Mouse (Mus musculus) stomach, embryonic 16.5 days (tissue): ENCODE data around the gene Arhgdia. TPM values are rescaled to one million over a fixed set of nuclear protein-coding genes. Genes with fewer than 3 reads are reported as not detected.

Experiments
- ATAC-seq: fragments of 200-750 bp; cut with Nextera tagmentation; 2 replicates; pipeline ENCODE4 v1.8.0; 2017; ENCODE audit warnings: moderate number of reproducible peaks, moderate TSS enrichment; ENCODE audit not compliant: insufficient read depth, low FRiP score
- H3K27ac ChIP-seq: fragments of 300-500 bp; sonication (generic); 2 replicates; pipeline ENCODE4 v1.5.1; 2014; ENCODE audit warnings: low read length
- H3K27me3 ChIP-seq: fragments of 300-500 bp; sonication (generic); 2 replicates; pipeline ENCODE4 v1.6.1; 2014; ENCODE audit warnings: low read length, control low read depth, mixed read lengths; ENCODE audit not compliant: control insufficient read depth, insufficient read depth
- H3K36me3 ChIP-seq: fragments of 300-500 bp; sonication (generic); 2 replicates; pipeline ENCODE4 v1.6.1; 2014; ENCODE audit warnings: low read length; ENCODE audit not compliant: control insufficient read depth, insufficient read depth
- H3K4me1 ChIP-seq: fragments of 300-500 bp; sonication (generic); 2 replicates; pipeline ENCODE4 v1.6.1; 2014; ENCODE audit warnings: low read length, control low read depth, mixed read lengths; ENCODE audit not compliant: control insufficient read depth, insufficient read depth
- H3K4me2 ChIP-seq: fragments of 300-500 bp; sonication (generic); 2 replicates; pipeline ENCODE4 v1.6.1; 2014; ENCODE audit warnings: low read depth, low read length, mixed read lengths
- H3K4me3 ChIP-seq: fragments of 300-500 bp; sonication (generic); replicated peaks from 2 replicates; pipeline ENCODE4 v1.5.1; 2014; ENCODE audit warnings: mild to moderate bottlenecking, low read length
- H3K9ac ChIP-seq: fragments of 300-500 bp; sonication (generic); 2 replicates; pipeline ENCODE4 v1.6.1; 2014; ENCODE audit warnings: low read length
- H3K9me3 ChIP-seq: fragments of 300-500 bp; sonication (generic); replicated peaks from 2 replicates; pipeline ENCODE4 v1.6.1; 2016; ENCODE audit warnings: low read length, control low read depth; ENCODE audit not compliant: control insufficient read depth
- WGBS: fragments of 180-500 bp; shearing (Covaris S2); extraction: QIAGEN DNeasy Blood & Tissue Kit; methylation state at CpG from one replicate; pipeline ENCODE4 v1.1.7; 2014; 5-methylcytosine and 5-hydroxymethylcytosine counted together
- polyA plus RNA-seq: library from polyadenylated mRNA; unstranded; fragments of >200 nt; fragmentation: Nextera tagmentation; extraction: Ambion mirVana; gene quantifications from 2 replicates; pipeline ENCODE4 v1.2.1, GENCODE M21; 2015

Arhgdia gene
- 543 and 584 TPM in 2 replicates for polyA plus RNA-seq

DNA sequence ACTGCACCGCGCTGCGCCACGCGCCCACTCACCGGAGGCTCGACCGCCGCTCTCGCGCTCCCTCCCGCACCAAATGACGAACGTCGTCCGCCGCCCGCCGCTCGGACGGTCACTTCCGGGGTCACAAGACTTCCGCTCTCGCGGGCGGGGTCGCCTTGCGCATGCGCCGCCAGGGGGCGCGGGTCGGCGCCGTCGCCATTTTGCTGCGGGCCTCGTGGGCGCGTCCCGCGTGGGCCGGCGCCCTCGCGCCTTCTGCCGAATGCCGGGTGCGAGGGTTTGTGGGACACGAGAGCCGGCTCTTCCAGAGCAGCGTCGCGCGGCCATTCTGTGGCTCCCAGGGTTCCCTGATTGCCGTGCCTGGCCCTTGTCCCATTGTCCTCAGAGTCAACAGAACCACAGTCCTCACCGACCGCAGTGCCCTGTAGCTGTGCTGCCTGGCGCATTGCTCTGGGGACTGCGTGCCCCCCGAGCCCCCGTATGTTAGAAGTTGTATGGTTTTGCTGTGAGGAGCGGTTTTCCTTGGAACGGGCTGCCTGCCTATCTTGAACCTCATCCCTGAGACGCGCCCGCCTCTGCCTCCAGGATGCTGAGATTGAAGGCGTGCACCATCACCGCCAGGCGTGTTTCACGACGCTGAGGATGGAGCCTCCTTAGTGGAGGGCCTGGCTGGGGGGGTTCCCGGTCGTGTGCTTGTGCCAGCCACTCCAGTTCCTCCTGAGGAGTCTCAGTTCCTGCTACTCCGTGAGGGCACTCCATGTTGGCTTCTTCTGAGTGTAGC, at the start of gene Arhgdia:
Gene Arhgdia (minus strand): TSS at position 135 of the 778 bp plus-strand sequence.
- 3% methylated on average over 72 of the region's 75 CpGs for WGBS
- peak; percentile 61 for ATAC-seq

DNA sequence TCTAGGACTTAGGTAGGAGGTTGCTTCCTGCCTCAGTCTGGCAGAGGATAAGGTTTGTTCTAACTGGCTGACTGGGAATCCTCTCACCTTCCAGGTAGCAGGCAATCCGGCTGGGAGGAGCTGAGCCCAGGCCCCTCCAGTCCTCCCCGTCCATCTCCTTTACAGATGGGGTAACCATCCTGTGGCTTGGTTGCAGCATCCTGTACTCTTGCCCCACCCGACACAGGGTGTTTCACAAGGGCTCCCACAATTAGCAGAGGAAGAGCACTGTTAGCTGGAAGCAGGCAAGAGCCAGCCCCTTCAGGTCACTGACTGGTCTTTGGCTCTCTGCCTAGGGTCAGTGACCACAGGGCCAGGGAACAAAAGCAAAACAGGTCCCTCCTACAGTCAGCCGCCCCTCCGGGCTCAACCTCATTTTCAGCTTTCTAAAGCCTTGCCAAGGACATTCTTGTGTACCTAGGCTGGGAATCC, 49.0 kb upstream of the Arhgdia start:
- ATAC-seq: no peak
- H3K36me3 ChIP-seq: peaks cover 5% of the 10 kb centered on the region; the same call in 1 of the 2 replicates
- H3K27ac ChIP-seq: peak overlapping the region; percentile 96
- WGBS: 38% methylated on average over 5 of the region's 5 CpGs
- no peaks in the 10 kb centered on the region for H3K27me3 ChIP-seq
- peak overlapping the region; percentile 32 for H3K4me3 ChIP-seq
- no peaks in the 10 kb centered on the region for H3K9me3 ChIP-seq
- peak overlapping the region; percentile 42 for H3K4me2 ChIP-seq
- peak overlapping the region; percentile 67 for H3K9ac ChIP-seq
- peaks cover 40% of the 10 kb centered on the region for H3K4me1 ChIP-seq

More for the DNA sequence above, at the start of gene Arhgdia:
- H3K27ac ChIP-seq: peak within 1 kb of the TSS; percentile 94
- no peaks in the 10 kb centered on the region for H3K27me3 ChIP-seq
- 0 out of 2 replicates have a peak, but pooled peaks cover 5% of the 10 kb centered on the region for H3K9me3 ChIP-seq
- peaks cover 22% of the 10 kb centered on the region for H3K4me1 ChIP-seq
- H3K9ac ChIP-seq: peak within 1 kb of the TSS; percentile 98
- peaks cover 36% of the 10 kb centered on the region for H3K36me3 ChIP-seq
- peak within 1 kb of the TSS; percentile 94 for H3K4me3 ChIP-seq
- H3K4me2 ChIP-seq: peak within 1 kb of the TSS; percentile 96

DNA sequence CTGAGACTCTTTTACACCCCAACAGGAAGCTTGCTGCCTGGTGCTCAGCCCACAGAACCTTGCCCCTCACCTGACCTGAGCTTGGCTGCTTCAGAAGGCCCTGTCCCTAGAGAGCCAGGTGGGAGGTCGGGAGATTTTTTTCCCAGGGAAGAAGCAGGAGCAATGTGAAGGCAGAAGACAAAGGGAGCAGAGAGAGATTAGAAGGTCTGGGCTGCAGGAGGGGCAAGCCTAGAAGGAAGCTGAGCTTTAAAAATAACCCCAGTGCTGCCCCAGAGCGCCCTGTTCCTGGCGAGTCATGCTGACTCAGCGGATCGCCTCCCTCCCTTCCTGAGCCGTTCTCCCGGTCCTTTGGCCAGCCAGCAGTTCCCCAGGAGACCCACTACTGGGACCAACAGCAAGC, 48.5 kb upstream of the Arhgdia start:
- H3K27ac ChIP-seq: peak overlapping the region; percentile 96
- H3K27me3 ChIP-seq: no peaks in the 10 kb centered on the region
- peak overlapping the region; percentile 32 for H3K4me3 ChIP-seq
- H3K9ac ChIP-seq: peak overlapping the region; percentile 67
- H3K9me3 ChIP-seq: no peaks in the 10 kb centered on the region
- WGBS: 34% methylated on average over 7 of the region's 7 CpGs
- H3K36me3 ChIP-seq: peaks cover 5% of the 10 kb centered on the region; the same call in 1 of the 2 replicates
- H3K4me2 ChIP-seq: peak overlapping the region; percentile 42
- no peak for ATAC-seq
- peaks cover 45% of the 10 kb centered on the region for H3K4me1 ChIP-seq

GRCm38 (mm10) chr11:120629341-120629730, 47.9 kb upstream of the Arhgdia start:
- Histone ChIP-seq H3K9ac (peak overlapping the region; percentile 67), H3K4me3 (peak overlapping the region; percentile 32), H3K36me3 (peaks cover 5% of the 10 kb centered on the region; the same call in 1 of the 2 replicates), H3K27me3 (no peaks in the 10 kb centered on the region), H3K4me1 (peaks cover 45% of the 10 kb centered on the region), H3K4me2 (peak overlapping the region; percentile 42), H3K9me3 (no peaks in the 10 kb centered on the region), H3K27ac (peak overlapping the region; percentile 96)
- 71% methylated on average over 23 of the region's 23 CpGs for WGBS
- ATAC-seq: no peak

DNA sequence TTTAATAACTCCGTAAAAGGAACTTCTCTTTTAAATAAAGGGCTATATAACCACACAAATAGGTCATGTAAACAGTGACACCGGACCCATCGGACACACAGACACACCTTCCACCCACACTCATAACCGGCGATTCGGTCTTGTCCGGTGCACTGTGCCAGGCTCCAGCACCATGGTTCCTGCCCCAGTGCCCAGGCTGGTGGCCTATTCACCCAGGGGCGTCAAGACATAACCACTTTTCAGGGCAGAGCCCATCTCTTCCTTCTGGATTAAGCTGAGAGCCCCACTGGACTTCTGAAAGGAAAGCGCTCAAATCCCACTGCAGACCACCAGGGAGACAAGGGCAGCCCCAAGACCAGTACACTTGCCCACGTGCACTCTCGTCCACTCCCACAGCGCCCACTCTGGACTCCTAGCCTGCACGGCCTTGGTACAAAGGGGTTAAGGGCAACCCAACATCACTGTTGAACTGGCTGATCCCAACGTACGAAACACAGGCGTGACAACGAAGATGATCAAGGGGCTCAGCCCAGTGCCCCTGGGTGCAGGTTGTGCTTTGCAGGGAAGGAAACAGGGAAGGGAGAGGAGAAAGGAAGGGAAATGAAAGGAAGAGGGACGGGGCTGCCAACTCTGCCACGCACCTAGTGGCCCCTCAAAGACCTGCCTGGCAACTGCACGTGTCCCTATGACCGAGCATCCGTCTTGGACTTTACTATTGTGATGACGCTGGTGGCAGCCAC, 47.3 kb upstream of the Arhgdia start:
- Histone ChIP-seq H3K4me2 (peak overlapping the region; percentile 42; the same call in 1 of the 2 replicates), H3K9me3 (no peaks in the 10 kb centered on the region), H3K9ac (0 out of 2 replicates have a peak overlapping the region, but pooled peaks have one; percentile 26), H3K4me3 (peak overlapping the region; percentile 32), H3K4me1 (peaks cover 47% of the 10 kb centered on the region), H3K36me3 (peaks cover 5% of the 10 kb centered on the region; the same call in 1 of the 2 replicates), H3K27ac (peak overlapping the region; percentile 96), H3K27me3 (no peaks in the 10 kb centered on the region)
- WGBS: 90% methylated on average over 23 of the region's 23 CpGs
- no peak for ATAC-seq

GRCm38 (mm10) chr11:120627468-120628300, 46.3 kb upstream of the Arhgdia start:
- H3K27me3 ChIP-seq: no peaks in the 10 kb centered on the region
- no peak overlapping the region for H3K4me3 ChIP-seq
- no peak overlapping the region for H3K27ac ChIP-seq
- no peak for ATAC-seq
- H3K9me3 ChIP-seq: no peaks in the 10 kb centered on the region
- no peak overlapping the region for H3K4me2 ChIP-seq
- H3K9ac ChIP-seq: no peak overlapping the region
- WGBS: 72% methylated on average over 22 of the region's 22 CpGs
- H3K36me3 ChIP-seq: peaks cover 5% of the 10 kb centered on the region; the same call in 1 of the 2 replicates
- H3K4me1 ChIP-seq: peaks cover 48% of the 10 kb centered on the region

DNA sequence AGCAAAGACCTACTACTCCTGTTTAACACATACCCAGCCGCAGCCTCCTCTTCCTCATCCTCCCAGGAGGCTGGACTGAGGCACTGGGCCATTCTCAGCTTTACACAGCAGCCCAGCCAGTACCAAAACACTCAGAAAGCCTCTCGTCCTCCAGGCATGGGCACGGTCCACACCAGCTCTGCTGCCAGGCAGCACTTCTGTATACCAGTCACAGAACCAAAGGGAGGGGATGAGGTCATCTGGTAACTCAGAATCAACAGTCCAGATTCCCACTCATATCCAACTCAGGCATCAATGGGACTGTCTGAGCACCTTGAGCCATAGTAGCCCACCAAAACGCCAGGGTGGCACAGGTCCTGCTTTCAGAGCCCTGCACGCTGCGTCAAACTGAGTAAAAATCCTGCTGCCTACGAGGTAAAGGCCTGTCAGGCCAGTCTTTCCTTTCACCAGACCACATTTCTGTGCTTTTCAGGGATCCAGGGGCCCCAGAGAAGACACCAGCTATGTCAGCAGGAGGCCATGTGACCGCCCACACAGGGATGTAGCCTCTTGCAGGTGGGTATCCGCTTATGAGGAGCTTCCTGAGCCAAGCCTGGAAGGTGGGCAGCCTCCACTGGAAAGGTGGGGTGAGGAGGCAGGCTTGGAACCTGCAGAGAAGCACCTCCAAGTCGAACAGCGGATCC, 45.5 kb upstream of the Arhgdia start:
- Histone ChIP-seq H3K27me3 (no peaks in the 10 kb centered on the region), H3K9me3 (no peaks in the 10 kb centered on the region), H3K4me3 (no peak overlapping the region), H3K9ac (no peak overlapping the region), H3K36me3 (peaks cover 5% of the 10 kb centered on the region; the same call in 1 of the 2 replicates), H3K27ac (no peak overlapping the region), H3K4me1 (peaks cover 43% of the 10 kb centered on the region), H3K4me2 (no peak overlapping the region)
- WGBS: 90% methylated on average over 11 of the region's 11 CpGs
- no peak for ATAC-seq

DNA sequence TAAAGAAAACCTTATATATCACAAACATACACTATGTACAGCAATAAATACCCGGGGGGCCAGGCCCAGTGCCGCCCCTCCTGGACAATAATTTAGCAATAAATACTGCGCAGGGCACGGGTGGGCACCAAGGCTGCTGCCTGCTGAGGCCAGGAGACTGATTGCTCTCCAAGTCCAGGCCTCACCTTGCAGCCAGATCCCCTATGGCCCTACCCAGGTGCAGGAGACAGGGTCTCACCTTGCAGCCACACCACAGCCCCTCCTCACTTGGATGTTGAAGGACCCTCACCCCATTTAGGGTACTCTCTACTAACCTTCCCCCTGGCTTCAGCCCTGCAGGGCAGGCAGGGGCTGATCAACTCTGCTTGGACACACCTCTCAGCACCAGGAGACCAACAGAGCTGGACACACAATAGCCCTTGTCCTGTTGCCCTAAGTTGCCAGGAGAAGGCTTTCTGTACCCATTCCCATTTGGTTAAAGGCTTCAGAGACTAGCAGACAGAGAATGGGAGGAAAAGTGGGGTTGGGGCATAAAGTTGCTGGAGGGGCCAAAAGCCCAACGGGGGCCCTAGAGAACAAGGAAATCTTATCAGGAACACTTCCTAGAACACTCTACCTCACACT, 43.8 kb upstream of the Arhgdia start, which contains the start of gene Sirt7:
Gene Sirt7 (minus strand): TSS at position 89 of the 624 bp plus-strand sequence.
- peak; percentile 18; the same call in 1 of the 2 replicates for ATAC-seq
- H3K36me3 ChIP-seq: peaks cover 11% of the 10 kb centered on the region; the same call in 1 of the 2 replicates
- 16% methylated on average over 5 of the region's 5 CpGs for WGBS

More for the DNA sequence above, 43.8 kb upstream of the Arhgdia start, which contains the start of gene Sirt7:
- Histone ChIP-seq H3K9me3 (no peaks in the 10 kb centered on the region), H3K27me3 (no peaks in the 10 kb centered on the region), H3K4me3 (peak within 1 kb of the TSS; percentile 100), H3K27ac (peak within 1 kb of the TSS; percentile 89), H3K4me1 (peaks cover 27% of the 10 kb centered on the region), H3K9ac (peak within 1 kb of the TSS; percentile 83), H3K4me2 (peak within 1 kb of the TSS; percentile 90)
